Mouse (Mus musculus) monocyte, adult 59 days (primary cell): ENCODE results near the gene Senp8. TPM values are rescaled to one million over a fixed set of nuclear protein-coding genes. Genes with fewer than 3 reads are reported as not detected.

Experiments used
- total RNA-seq, 2 experiments: library from RNA; stranded (reverse); gene quantifications; one replicate each; pipeline ENCODE4 v1.2.4; 2023

The Senp8 gene
- total RNA-seq: 1 to 10 TPM; 2.3 TPM

DNA sequence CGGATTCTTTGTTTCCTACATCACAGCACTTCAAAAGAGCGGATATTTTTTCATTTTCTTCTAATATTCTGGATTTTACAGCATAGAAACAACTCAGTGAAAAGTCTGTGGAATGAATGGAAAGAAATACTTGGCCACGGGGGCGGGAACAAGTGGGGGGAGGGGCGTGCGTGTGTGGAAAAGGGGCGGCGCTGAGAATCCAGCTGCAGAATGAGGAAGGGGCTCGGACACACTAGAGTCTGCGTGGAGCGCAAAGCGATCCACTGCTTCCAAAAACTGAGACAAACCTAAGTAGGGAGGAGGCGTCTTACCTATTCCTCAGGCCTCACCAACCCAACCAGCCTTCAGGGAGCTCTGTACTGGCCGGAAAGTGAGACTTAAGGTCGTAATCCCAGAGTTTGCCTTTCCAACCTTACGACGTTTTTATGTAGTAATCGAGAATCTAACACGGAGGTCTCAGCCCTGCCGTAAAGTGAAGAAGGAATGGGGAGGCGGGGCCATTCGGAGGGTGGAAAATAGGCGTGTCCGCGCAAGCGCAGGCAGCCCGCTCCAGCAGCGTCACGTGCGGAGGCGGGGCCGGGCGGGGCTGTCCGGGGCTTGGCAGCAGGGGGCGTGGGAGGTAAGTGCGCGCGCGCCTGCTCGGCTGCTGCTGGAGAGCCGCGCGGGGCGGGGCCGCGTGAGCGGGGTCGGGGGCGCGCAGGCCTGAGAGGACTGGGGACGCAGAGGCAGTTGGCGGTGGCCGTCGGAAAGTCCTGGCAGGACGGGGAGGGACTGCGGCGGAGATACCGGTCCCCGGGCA is at the start of gene Senp8, which contains the start of gene Myo9a:
Gene Senp8 (minus strand): TSS at position 444 of the 799 bp plus-strand sequence.
Gene Myo9a (plus strand): TSS at position 630 of the 799 bp plus-strand sequence.

Other genes with a start within 250 kb of the Senp8 start
- gene Hexa, start 211.2 kb downstream of the Senp8 start, total RNA-seq: 100 to 1,000 TPM; 209 to 232 TPM
- gene Tmem202, start 210.9 kb downstream of the Senp8 start, total RNA-seq: 1 to 10 TPM; 2.7 to 3.9 TPM
- gene Celf6, start 172.8 kb downstream of the Senp8 start, total RNA-seq: not detected
- gene Parp6, start 133.4 kb downstream of the Senp8 start, total RNA-seq: 10 to 100 TPM; 31.9 to 37.8 TPM
- gene Pkm, start 94.3 kb downstream of the Senp8 start, total RNA-seq: 100 to 1,000 TPM; 532 to 569 TPM
- gene Gramd2, start 70.6 kb downstream of the Senp8 start, total RNA-seq: under 1 TPM in 1 of 2 experiments, not detected in 1; 0.27 TPM
- 10 to 100 TPM; 65.4 to 71.5 TPM for gene Myo9a, start 186 bp upstream of the Senp8 start, total RNA-seq
- gene Nr2e3, start 209.9 kb upstream of the Senp8 start, total RNA-seq: not detected